Mouse (Mus musculus): Measurements from ENCODE around the gene H1foo. TPM values are rescaled to one million over a fixed set of nuclear protein-coding genes. Genes with fewer than 3 reads are reported as not detected.
A peak's percentile ranks its signal among the peaks of the same experiment; 100 is the strongest.

H1foo gene
- polyA plus RNA-seq, 1 experiment from 2014 or later: not detected

GRCm38 (mm10) chr6:115997726-115998311 is 53.1 kb downstream of the H1foo start:
- 15% methylated on average over 3 of the region's 3 CpGs for WGBS
- H3K9me3 ChIP-seq: no peaks in the 10 kb centered on the region
- no peak overlapping the region for H3K9ac ChIP-seq
- no peak overlapping the region for H3K4me3 ChIP-seq
- ATAC-seq (ENCODE audit: insufficient number of reproducible peaks, insufficient read depth, low FRiP score, low TSS enrichment, low read depth): no peak
- H3K4me1 ChIP-seq: peaks cover 52% of the 10 kb centered on the region
- no peak overlapping the region for H3K4me2 ChIP-seq
- peak overlapping the region; percentile 44 for H3K27ac ChIP-seq
- H3K27me3 ChIP-seq: peaks cover 23% of the 10 kb centered on the region
- H3K36me3 ChIP-seq: no peaks in the 10 kb centered on the region

GRCm38 (mm10) chr6:115998758-115999157 is 54.0 kb downstream of the H1foo start:
- Histone ChIP-seq H3K27me3 (peaks cover 13% of the 10 kb centered on the region), H3K4me1 (peaks cover 44% of the 10 kb centered on the region), H3K27ac (peak overlapping the region; percentile 44), H3K36me3 (no peaks in the 10 kb centered on the region), H3K9me3 (no peaks in the 10 kb centered on the region), H3K9ac (no peak overlapping the region), H3K4me3 (no peak overlapping the region), H3K4me2 (no peak overlapping the region)
- WGBS: 60% methylated on average over 7 of the region's 7 CpGs
- ATAC-seq (ENCODE audit: insufficient number of reproducible peaks, insufficient read depth, low FRiP score, low TSS enrichment, low read depth): no peak

GRCm38 (mm10) chr6:115999227-115999626 is 54.5 kb downstream of the H1foo start:
- H3K9ac ChIP-seq: no peak overlapping the region
- no peaks in the 10 kb centered on the region for H3K9me3 ChIP-seq
- H3K4me3 ChIP-seq: no peak overlapping the region
- H3K27ac ChIP-seq: no peak overlapping the region
- no peaks in the 10 kb centered on the region for H3K36me3 ChIP-seq
- WGBS: 78% methylated on average over 2 of the region's 2 CpGs
- H3K27me3 ChIP-seq: peaks cover 9% of the 10 kb centered on the region
- H3K4me1 ChIP-seq: peaks cover 44% of the 10 kb centered on the region
- no peak for ATAC-seq (ENCODE audit: insufficient number of reproducible peaks, insufficient read depth, low FRiP score, low TSS enrichment, low read depth)
- no peak overlapping the region for H3K4me2 ChIP-seq

Other genes with a start within 250 kb of the H1foo start
- gene Tmem40, start 182.5 kb upstream of the H1foo start, polyA plus RNA-seq (2015; fragmentation: Nextera tagmentation; extraction: Ambion mirVana): 3.7 and 4.2 TPM in 2 replicates
- 42.2 and 45.8 TPM in 2 replicates for gene Cand2, start 170.4 kb upstream of the H1foo start, polyA plus RNA-seq (2015; fragmentation: Nextera tagmentation; extraction: Ambion mirVana)
- gene Rpl32, start 136.2 kb upstream of the H1foo start, polyA plus RNA-seq (2015; fragmentation: Nextera tagmentation; extraction: Ambion mirVana): 2,295 and 2,526 TPM in 2 replicates
- 0.62 and 0.81 TPM in 2 replicates for gene Efcab12, start 106.5 kb upstream of the H1foo start, polyA plus RNA-seq (2015; fragmentation: Nextera tagmentation; extraction: Ambion mirVana)
- gene Mbd4, start 91.6 kb upstream of the H1foo start, polyA plus RNA-seq (2015; fragmentation: Nextera tagmentation; extraction: Ambion mirVana): 26.0 and 27.9 TPM in 2 replicates
- gene Ift122, start 91.5 kb upstream of the H1foo start, polyA plus RNA-seq (2015; fragmentation: Nextera tagmentation; extraction: Ambion mirVana): 26.2 and 29.0 TPM in 2 replicates
- gene Rho, start 13.2 kb upstream of the H1foo start, polyA plus RNA-seq (2015; fragmentation: Nextera tagmentation; extraction: Ambion mirVana): 0.14 and 0.43 TPM in 2 replicates
- gene Plxnd1, start 50.1 kb downstream of the H1foo start, polyA plus RNA-seq (2015; fragmentation: Nextera tagmentation; extraction: Ambion mirVana): 25.2 and 40.3 TPM in 2 replicates
- gene Tmcc1, start 248.5 kb downstream of the H1foo start, polyA plus RNA-seq (2015; fragmentation: Nextera tagmentation; extraction: Ambion mirVana): 19.4 and 26.4 TPM in 2 replicates

Measured in embryonic facial prominence, embryonic 13.5 days (tissue).